Mouse (Mus musculus) monocyte, adult 2 months (primary cell): ENCODE data around the gene Gm49630.
"Not testable (repeated sequence)": the region's sequence is repeated elsewhere in the genome, so short reads cannot be mapped to it uniquely, and the experiment has no call there.

Experiments used
- DNase-seq, 2 experiments: peaks; one replicate each; pipeline ENCODE4 v3.0.0; 2022; ENCODE audit warnings: low spot score in 2 of 2, low read depth in 1 of 2

Gm49630 gene

DNA sequence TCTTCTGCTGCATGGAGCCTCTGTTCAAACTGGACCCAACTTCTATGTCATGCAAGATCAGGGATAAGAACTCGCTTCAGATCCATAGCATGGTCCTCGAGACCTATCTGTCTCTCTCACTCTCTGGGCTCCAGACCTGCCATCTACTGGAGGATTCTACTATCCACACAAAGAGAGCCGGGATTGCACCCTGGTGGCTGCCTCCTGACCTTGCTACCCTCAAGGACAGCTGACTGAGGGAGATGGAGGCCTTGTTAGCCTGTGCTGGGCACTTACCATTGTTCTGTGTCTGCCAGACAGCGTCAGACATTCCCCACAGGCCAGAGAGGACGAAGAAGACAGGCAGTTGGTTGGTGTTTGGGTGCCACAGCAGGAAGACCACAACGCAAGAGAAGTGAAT, 2.4 kb downstream of the Gm49630 start:
- not testable (repeated sequence) for DNase-seq

DNA sequence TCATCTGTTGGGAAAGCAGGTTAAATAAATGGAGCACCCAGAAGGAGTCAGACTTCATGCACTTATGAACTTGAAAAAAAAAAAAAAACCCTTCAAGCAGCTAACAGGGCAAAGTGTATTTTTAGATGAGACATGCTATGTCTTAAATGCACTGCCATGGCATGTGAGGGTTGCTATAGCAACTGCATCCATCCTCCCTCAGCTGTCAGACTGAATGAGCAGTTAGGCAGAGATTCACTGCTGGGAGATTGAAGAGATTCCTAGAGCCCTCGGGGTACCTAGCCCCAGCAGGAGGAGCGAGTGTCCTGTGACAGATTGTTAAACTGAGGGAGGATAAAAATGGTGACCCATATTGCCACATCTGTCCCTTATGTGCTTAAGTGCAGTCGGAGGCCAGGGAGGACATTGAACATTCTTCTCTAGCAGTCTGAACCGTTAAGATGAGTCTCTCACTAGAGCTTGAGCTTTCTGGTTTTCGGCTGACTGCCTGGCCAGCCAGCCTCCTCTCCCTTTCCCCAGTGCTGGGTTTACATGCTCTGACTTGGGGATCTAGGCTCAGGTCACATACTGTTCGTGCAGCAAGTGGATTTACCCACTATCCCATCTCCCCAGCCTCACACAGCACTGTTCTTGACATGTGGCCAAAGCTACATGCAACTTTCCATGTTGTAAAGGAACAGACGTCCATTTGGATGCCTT, 5.0 kb downstream of the Gm49630 start:
- DNase-seq, result not testable (repeated sequence)

DNA sequence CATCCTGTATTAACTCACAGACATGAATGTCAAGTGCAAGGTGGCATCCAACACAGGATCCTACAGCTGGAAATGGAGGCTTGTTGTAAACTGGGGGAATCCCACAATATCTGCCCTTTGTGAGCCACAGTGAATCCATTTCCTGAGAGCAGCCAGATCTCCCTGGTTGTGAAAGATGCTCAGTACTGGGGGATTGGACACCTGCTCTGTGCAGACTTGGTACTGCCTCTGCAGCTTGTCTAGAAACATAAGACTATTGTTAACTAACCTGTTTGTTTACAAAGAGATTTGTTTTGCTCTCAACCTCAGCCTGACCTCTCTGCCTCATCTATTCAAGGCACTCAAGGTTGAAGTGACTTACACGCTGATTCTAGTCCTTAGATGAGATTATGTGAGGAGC, 5.5 kb downstream of the Gm49630 start:
- DNase-seq, result not testable (repeated sequence)

DNA sequence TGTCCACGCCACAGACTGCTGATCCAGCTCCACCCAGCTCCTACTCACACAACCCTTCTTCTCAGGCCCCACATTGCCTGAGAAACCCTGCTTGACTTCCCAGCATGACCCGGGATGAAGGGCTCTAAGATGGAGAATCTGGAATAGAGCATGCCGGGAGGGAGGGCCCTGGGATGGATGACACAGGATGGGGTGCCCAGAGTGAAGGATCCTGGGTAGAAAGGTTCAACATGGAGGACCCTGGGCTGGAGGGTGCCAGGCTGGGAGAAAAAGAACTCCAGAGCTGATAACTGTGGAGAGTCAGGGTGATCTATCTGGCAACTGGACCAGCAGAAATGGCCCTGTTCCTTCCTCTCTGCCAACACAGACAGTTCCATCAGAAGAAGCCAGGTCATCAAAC, 6.2 kb downstream of the Gm49630 start:
- not testable (repeated sequence) for DNase-seq

DNA sequence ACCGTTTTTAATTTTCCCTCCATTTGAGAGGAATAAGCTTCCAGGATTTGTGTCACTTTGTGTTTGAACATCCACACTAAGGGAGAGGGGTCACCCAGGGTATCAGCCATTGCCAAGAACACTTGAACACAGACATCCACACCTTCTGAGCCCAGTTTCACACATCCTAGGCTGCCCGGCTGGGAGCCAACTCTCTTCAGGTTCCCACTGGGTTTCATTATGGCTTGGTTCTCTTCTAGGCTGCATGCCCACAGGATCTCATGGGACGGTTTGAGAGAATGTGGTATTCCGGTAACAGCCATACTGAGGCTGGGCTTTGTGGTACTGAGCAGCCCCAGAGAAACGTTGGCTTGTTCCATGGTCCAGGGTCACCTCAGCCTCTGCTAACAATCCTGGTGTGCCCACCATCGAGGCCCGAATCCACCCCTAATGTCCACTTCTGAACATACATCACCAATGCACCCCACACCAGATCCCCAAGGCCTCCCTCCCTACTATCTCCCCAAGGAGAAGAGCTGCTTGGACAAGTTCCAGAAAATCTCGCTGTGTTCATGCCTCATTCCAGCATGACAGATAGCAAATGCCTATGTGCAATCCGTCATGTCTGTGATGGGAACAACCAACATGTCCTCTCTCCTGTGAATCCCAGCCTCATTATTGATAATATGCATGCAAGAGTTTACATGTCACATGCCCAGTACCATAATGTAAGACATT, 10.9 kb downstream of the Gm49630 start:
- not testable (repeated sequence) for DNase-seq

DNA sequence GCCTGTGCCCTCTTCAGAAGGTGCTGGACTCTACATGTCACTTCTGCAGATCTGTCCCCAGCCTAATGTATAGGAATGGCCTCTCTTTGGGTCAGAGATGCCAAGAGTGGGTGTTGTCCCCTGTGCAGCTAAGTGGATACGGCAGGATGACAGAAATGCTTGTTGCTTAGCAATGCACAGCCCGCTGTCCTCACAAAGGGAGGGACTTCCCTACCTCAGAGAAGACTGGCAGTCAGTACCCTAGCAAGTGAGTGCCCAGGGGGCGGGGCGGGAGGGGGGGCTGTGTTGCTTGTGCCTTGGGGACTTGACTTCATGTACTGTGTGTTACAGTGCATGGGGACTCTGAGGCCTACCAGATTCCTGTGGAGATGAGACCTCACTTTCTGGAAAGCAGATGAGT, 12.0 kb downstream of the Gm49630 start:
- DNase-seq, result not testable (repeated sequence)

DNA sequence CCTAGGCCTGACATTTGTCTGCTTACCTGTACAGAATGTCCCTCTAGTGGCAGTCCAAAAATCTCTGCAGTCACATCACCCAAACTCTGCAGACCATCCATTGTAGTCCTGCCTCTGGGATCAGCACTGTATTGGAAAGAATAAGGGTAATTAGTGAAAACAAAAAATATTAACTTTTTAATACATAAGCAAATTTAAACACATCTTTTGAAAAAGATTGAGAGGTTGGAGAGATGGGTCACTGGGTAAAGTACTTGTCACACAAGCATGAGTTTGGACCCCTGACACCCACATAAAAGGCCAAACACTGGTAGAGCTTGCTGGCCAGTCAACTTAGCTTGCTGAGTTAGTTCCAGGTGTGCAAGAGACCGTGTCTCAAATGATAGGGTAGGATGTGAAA, 19.2 kb downstream of the Gm49630 start, which contains the start of gene Ttll2:
Gene Ttll2 (minus strand): TSS at position 101 of the 400 bp plus-strand sequence.
- not testable (repeated sequence) for DNase-seq

DNA sequence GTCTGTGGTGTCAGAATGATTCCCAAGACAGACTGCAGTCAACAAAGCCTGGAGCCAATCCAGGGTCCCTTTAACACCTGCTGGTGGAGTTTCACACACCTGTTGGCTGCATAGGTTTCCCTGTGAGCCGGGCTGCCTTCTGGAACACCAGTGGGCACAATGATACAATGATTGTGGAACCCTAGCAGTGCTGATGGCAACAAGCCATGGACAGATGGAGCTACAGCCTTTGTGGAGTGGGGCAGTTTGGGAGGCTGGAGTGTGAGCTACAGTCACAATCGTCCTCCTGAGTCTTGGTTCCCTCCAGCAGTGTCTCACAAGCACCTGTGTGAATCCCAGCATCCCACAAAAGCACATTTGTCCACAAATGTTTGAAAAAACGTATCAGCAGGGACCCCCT, 23.0 kb downstream of the Gm49630 start:
- DNase-seq, result not testable (repeated sequence)

DNA sequence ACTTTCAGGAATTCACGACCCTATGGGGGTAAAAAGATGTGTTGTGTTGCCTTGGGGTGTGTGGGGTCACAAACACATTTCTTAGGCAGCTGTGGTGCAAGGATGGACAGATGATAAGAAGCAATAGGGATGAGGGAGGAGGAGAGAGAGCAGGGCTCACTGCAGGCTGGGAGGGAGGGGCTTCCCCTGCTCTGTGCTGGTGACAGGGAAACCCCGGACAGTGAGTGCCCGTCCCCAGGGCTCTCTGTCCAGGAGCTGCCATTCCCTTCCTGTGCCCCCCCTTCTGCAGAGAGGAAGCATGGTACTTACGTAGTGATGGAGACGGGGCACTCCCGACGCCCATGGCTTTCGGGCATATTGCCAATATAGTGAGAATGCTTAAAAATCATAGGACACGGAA, 34.4 kb downstream of the Gm49630 start:
- DNase-seq, result not testable (repeated sequence)

DNA sequence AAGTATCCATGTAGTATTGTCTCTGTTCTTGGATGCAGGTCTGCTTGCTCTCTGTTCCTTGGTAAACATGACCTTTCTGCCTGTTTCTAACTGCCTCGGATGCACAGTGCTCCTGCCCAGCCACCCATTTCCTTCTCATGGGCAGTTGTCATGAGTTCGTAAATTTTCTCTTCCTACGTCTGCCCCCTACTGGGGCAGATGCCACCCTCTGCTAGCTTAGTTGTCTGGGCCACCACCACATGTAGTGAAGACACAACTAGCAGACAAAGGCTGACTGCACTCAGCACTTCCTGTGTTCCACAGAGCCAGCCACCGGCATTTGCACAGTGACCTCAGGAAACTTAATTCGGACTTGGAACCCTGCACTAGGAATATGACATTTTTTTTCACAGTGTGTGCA, 39.0 kb downstream of the Gm49630 start:
- not testable (repeated sequence) for DNase-seq

DNA sequence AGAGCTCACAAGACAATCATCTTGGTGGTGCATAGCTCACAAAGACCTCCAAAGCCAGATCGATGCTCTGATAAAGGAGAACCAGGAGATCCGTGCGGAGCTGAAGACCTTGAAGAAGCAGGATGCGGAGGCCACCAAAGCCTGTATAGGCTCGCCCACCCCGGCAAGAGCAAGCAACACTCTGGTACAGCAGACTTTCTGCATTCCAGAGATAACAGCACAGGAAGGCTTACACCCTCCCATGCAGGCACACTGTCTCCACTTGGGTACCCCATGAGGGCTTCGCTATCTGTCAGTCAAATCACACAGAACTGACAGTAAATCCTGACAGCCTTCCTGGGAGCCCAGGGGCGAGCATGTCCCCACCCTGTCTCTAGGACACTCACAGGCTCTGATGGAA, 45.4 kb downstream of the Gm49630 start:
- not testable (repeated sequence) for DNase-seq

DNA sequence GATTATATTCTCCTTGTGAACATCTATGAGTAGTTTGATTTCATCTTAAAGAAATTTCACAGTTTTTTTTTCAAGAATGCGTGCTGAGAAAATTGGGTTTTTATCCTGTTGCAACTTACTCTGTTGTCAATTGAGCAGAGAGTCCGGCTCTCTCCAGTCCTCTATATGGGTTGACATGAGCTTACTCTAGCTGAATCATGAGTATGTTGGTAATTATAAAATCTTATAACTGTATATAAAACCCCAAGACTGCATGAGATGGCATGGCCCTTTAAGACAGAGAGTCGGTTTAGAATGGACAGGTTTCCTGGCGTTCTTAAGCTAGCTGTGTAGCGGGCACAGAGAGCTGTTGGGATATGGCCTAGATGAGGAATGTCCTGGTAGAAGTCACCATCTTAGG, 47.4 kb downstream of the Gm49630 start, which contains the start of gene Tcp10a:
Gene Tcp10a (plus strand): TSS at position 301 of the 400 bp plus-strand sequence.
- not testable (repeated sequence) for DNase-seq

DNA sequence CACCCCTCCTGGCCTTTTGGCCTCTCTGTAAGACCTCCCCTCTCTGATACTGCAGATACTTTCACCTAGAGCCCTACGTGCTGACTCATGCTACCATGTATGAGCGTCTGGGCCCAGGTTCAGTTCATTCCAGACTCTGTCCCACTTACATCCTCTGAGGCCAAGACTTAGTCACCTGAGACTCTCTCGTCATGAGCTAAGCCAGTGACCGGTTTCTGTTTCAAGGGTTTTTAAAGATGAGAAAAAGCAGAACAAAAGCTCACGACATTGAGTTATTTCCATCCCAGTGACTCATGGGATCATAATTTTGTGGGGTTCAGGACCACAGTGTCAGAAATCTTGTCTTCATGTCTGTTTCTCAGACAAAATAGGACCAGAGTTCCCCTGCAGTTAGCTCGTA, 52.0 kb downstream of the Gm49630 start:
- not testable (repeated sequence) for DNase-seq

DNA sequence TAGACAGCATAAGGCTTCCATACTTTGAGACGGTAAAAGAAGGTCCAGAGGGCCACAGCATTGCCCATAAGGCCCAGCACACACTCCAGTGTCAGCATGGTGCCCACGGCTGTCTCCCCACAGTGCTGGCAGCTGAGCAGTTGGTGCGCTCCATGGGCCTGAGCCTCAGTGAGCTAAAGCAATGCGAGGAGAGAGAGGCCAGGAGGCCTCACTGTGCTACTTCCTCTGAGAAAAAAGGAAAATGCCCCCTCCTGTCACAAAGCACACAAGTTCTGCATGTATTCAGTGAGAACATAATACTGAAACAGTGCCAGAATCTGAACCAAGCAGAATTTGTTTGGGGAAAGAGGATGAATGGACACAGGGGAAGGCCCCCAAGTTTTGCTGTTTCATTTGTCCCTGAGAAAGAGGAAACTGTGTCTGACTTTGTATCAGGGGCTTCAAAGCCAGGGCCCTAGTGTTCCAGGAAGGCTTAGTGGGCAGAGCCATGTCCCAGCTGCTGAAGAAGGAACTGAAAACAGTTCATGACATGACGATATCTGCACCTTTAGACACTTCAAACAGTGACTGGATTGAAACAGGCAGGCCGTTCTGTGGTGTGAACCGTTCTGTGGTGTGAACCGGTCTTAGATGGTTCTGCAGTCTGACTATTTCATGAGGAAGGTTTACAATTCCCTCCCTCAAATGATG, 55.9 kb downstream of the Gm49630 start:
- peak in 1 of 2 experiments; percentile 50 for DNase-seq

DNA sequence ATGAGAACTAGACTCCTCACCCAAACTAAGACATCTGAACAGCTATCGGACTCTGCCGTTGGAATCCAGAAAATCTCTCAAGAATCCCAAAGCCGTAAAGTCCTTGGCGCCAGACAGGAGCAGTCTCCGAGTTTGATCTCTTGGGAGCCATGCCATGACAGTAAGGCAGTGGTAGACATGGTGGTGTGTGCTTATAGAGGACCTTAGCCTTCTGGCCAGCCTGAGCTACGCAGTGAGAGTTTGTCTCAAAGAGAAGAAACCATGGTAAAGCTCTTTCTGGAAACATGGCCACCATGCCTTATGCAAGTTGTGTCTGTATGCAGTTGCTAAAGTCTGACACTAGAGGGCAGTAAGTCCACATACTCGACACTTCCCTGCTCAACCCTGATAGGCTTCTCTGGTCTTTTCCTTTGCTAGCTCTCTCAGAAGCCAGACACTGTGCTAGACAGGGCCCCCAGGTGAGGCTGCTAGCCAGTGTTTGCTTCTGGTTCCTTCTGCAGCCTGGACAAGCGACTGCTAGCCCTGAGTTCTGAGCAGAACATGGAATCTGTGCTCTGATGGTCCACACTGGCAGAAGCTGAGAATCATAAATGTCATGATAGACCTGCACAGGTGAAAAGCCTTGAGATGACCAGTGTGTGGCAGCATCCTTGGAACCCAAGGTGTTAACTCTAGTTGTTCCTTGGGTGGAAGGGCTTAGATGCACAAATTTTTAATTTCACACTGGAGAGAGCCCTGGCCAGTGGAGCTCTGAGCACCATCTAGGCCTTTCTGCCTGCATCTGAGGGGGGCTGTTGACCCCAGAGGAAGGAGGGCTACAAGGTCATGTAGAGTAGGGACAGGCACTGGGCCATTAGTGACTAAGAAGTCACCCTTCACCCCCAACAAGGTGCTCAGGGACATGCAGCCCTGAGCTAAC, 65.2 kb downstream of the Gm49630 start:
- DNase-seq, result peak in 1 of 2 experiments; percentile 21
